Mouse (Mus musculus) left cerebral cortex, postnatal 36 days (tissue): ENCODE measurements at regions not wholly inside any gene's neighbourhood (a gene's known extent, or its start where the extent isn't known, plus 50 kb on each side); places are given as distances from the start of the nearest gene placed in this dataset.

Experiments
- DNase-seq, 2 experiments: peaks; one replicate each; pipeline ENCODE4 v3.0.0; 2021 to 2022; ENCODE audit warnings: low spot score in 2 of 2, mixed read lengths in 1 of 2
- intact Hi-C: fragments of 180-260 bp; cut with DNase I; formaldehyde crosslinking; loops from one replicate; pipeline ENCODE4 v1.15.1; 2025

- intact Hi-C loops, result no loop called here
- DNase-seq, result peak; percentile 63 to 72
These were observed 990.7 kb upstream of the Kif18a start for GRCm38 (mm10) chr2:108289696-108290430.

- intact Hi-C loops, result loop anchor here (10.0 kb wide), 1 partner anchor 1392 kb away; no protein-coding TSS in a partner anchor
- peak; percentile 12 to 19 for DNase-seq
These were observed 977.8 kb upstream of the Kif18a start for GRCm38 (mm10) chr2:108302776-108303175.
